Mouse (Mus musculus) heart, postnatal 0 days (tissue): ENCODE measurements around the gene Map2k5. TPM values are rescaled to one million over a fixed set of nuclear protein-coding genes. Genes with fewer than 3 reads are reported as not detected.

ENCODE experiments used
- ATAC-seq: fragments of 200-750 bp; cut with Nextera tagmentation; 2 replicates; pipeline ENCODE4 v1.8.0; 2017; ENCODE audit warnings: low read depth, moderate number of reproducible peaks, moderate library complexity; ENCODE audit not compliant: insufficient read depth
- DNase-seq: peaks from one replicate; pipeline ENCODE4 v3.0.0-alpha.2; 2016; ENCODE audit warnings: low spot score
- H3K27ac ChIP-seq: fragments of 300-500 bp; sonication (generic); 2 replicates; pipeline ENCODE4 v1.5.1; 2014; ENCODE audit warnings: low read depth, mild to moderate bottlenecking
- H3K27me3 ChIP-seq: fragments of 300-500 bp; sonication (generic); 2 replicates; pipeline ENCODE4 v1.6.1; 2014; ENCODE audit warnings: low read length, mixed read lengths; ENCODE audit not compliant: control insufficient read depth, insufficient read depth
- H3K36me3 ChIP-seq: fragments of 300-500 bp; sonication (generic); replicated peaks from 2 replicates; pipeline ENCODE4 v1.6.1; 2014; ENCODE audit warnings: low read length, mixed read lengths; ENCODE audit not compliant: control insufficient read depth, insufficient read depth
- H3K4me1 ChIP-seq: fragments of 300-500 bp; sonication (generic); 2 replicates; pipeline ENCODE4 v1.6.1; 2014; ENCODE audit warnings: antibody characterized with exemption; ENCODE audit not compliant: control insufficient read depth, insufficient read depth
- H3K4me2 ChIP-seq: fragments of 300-500 bp; sonication (generic); 2 replicates; pipeline ENCODE4 v1.6.1; 2014; ENCODE audit warnings: low read depth, mild to moderate bottlenecking, low read length, moderate library complexity
- H3K4me3 ChIP-seq: fragments of 300-500 bp; sonication (generic); 2 replicates; pipeline ENCODE4 v1.5.1; 2014; ENCODE audit warnings: low read depth, low read length
- H3K9ac ChIP-seq: fragments of 300-500 bp; sonication (generic); replicated peaks from 2 replicates; pipeline ENCODE4 v1.6.1; 2014; ENCODE audit warnings: low read depth, low read length, mixed read lengths
- H3K9me3 ChIP-seq: fragments of 300-500 bp; sonication (generic); replicated peaks from 2 replicates; pipeline ENCODE4 v1.6.1; 2016; ENCODE audit warnings: low read length; ENCODE audit not compliant: control insufficient read depth
- CTCF ChIP-seq: IDR thresholded peaks from 2 replicates; pipeline ENCODE4 v1.5.1; 2016; ENCODE audit warnings: antibody characterized with exemption, control low read depth, low read depth
- EP300 ChIP-seq: IDR thresholded peaks from 2 replicates; pipeline ENCODE4 v1.6.1; 2016; ENCODE audit warnings: antibody characterized with exemption, low read depth
- WGBS: fragments of 180-500 bp; shearing (Covaris S2); extraction: QIAGEN DNeasy Blood & Tissue Kit; methylation state at CpG from one replicate; pipeline ENCODE4 v1.1.7; 2014; 5-methylcytosine and 5-hydroxymethylcytosine counted together
- polyA plus RNA-seq: library from polyadenylated mRNA; unstranded; fragments of >200 nt; fragmentation: Nextera tagmentation; extraction: Ambion mirVana; gene quantifications from 2 replicates; pipeline ENCODE4 v1.2.1, GENCODE M21; 2015
- total RNA-seq: library from RNA; depleted of rRNA; stranded (reverse); fragments of >200 nt; gene quantifications from 2 replicates; pipeline ENCODE4 v1.2.3, GENCODE M21; 2014; ENCODE audit warnings: low replicate concordance; rRNA removed

The Map2k5 gene
- total RNA-seq (30.0 and 33.9 TPM in 2 replicates), polyA plus RNA-seq (22.6 and 22.9 TPM in 2 replicates)

DNA sequence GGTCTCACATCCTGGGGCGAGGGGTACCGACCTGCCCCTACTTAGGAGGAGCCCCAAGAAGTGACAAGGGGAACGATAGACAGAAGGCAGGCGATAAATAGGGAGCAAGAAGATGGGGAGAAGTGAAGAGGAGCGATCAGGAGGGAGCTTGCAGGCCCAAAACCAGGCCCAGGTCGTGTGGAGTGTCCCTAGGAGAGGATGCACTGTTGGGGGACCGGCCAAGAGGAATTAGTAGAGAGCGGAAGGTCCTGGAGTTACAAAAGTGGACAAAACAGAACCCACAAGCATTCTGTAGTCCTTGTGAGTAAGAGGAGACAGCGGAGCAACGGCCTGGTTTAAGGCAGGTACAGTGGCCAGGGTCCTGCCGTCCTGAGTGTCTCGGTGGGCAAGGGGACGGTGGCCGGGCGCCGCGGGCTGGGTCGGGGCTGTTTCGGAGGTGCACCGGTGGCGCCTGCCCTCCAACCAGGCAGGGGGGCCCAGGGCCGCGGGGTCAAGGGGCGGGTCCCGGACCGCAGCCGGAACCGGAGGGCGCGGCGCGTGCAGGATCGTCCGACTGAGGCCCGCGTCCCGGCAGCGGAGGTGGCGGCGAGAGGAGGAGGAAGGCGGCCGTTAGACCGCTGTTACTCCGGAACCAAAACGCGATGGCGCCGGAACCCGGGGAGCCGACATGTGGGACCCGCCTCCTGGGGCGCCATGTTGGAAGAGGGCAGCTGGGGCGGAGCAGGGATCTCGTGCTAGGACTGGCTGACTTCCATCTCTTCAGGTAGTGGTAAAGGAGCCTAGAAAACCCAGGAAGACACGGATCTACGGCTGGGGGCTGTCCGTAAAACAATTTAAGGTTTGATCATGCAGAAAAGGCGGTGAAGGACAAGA, at the start of gene Map2k5:
Gene Map2k5 (minus strand): TSS at position 633 of the 873 bp plus-strand sequence.
- Histone ChIP-seq H3K27ac (peak within 1 kb of the TSS; percentile 96), H3K4me1 (peaks cover 36% of the 10 kb centered on the region), H3K9me3 (no peaks in the 10 kb centered on the region), H3K36me3 (0 out of 2 replicates have a peak, but pooled peaks cover 3% of the 10 kb centered on the region), H3K4me2 (peak within 1 kb of the TSS; percentile 97), H3K4me3 (peak within 1 kb of the TSS; percentile 90), H3K9ac (peak within 1 kb of the TSS; percentile 90), H3K27me3 (no peaks in the 10 kb centered on the region)
- TF ChIP-seq EP300 = no peak
- DNase-seq (peak; percentile 87), ATAC-seq (peak; percentile 94)
- under 1% methylated on average over 50 of the region's 58 CpGs for WGBS

DNA sequence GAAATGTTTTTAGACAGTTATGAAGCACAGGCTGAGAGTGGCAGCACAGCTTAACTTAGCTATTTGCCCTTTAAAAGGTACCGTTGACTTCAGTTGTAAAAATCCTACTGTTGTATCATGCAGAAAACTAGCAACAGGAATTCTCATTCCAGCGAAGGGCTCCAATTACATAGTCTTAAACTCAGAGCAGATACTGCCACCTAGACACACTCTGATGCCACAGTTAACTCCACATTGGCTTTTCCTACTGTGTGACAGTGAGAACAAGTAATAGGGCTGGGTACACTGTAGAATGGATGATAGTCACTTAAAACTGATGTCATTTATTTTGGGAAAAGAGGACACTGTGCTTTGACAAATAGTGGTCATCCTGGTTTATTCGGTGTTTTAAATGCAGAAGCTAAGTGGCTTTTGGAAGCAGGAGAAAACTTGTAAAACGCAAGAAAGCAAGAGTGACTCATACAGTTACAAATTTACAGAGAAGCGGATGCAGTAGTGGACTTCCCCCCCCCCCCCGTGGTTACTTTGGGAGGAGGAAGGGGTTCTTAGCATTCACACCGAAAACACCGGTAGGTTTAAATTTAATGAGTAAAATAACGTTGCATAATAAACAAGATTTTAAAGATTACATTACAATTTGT, 43.5 kb upstream of the Map2k5 start:
- ATAC-seq = no peak
- H3K4me2 ChIP-seq = no peak overlapping the region
- no peaks in the 10 kb centered on the region for H3K27me3 ChIP-seq
- no peaks in the 10 kb centered on the region for H3K36me3 ChIP-seq
- no peaks in the 10 kb centered on the region for H3K9me3 ChIP-seq
- WGBS = 60% methylated on average over 9 of the region's 9 CpGs
- no peak for DNase-seq
- H3K4me3 ChIP-seq = no peak overlapping the region
- no peak overlapping the region for H3K9ac ChIP-seq
- no peak overlapping the region for H3K27ac ChIP-seq
- TF ChIP-seq CTCF (peak; percentile 41), EP300 (no peak)
- H3K4me1 ChIP-seq = no peaks in the 10 kb centered on the region

DNA sequence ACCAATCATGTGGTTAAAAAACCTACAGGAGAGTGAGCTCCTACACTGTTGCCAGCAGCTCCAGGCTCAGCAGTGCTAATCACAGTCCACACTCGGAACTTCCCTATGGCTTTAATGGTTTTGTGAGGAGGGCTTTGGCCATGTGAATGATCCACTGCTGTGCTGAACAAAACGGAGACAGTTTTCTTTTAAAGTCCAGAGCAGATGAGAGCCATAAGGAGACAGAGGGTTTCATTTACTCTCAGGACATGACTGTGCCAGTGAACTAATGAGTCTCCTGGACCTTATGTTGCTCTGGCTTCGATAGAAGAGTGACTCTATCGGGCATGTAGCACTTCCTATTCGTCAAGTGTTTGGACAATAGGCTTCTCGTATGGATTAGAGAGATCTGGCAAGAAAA, 42.7 kb upstream of the Map2k5 start:
- H3K4me3 ChIP-seq = no peak overlapping the region
- no peak overlapping the region for H3K9ac ChIP-seq
- DNase-seq (no peak), ATAC-seq (no peak)
- no peaks in the 10 kb centered on the region for H3K9me3 ChIP-seq
- no peaks in the 10 kb centered on the region for H3K4me1 ChIP-seq
- H3K27me3 ChIP-seq = no peaks in the 10 kb centered on the region
- no peak overlapping the region for H3K27ac ChIP-seq
- no peak overlapping the region for H3K4me2 ChIP-seq
- 55% methylated on average over 6 of the region's 6 CpGs for WGBS
- H3K36me3 ChIP-seq = no peaks in the 10 kb centered on the region
- TF ChIP-seq EP300 = no peak
- no peak for TF ChIP-seq CTCF

DNA sequence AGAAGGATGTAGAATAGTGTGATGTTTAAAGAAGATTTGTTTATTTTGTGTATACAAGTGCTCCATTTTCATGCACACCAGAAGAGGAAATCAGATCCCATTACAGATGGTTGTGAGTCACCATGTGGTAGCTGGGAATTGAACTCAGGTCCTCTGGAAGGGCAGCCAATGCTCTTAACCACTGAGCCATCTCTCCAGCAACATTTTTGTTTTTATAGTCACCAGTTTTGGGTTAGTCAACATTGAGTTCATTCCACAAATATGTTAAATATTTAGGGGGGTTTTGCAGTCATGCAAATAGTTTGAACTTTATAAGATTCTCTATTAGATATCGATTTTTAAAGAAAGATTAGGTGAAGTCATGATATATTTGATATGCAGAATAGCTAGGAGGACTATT, 22.5 kb upstream of the Map2k5 start:
- WGBS = 78% methylated on average over 1 of the region's 1 CpGs
- no peaks in the 10 kb centered on the region for H3K36me3 ChIP-seq
- no peak overlapping the region for H3K9ac ChIP-seq
- H3K4me1 ChIP-seq = peaks cover 7% of the 10 kb centered on the region; the same call in 1 of the 2 replicates
- H3K27ac ChIP-seq = no peak overlapping the region
- no peak overlapping the region for H3K4me3 ChIP-seq
- no peaks in the 10 kb centered on the region for H3K27me3 ChIP-seq
- TF ChIP-seq CTCF = no peak
- no peak for TF ChIP-seq EP300
- ATAC-seq (no peak), DNase-seq (no peak)
- H3K4me2 ChIP-seq = no peak overlapping the region
- no peaks in the 10 kb centered on the region for H3K9me3 ChIP-seq

DNA sequence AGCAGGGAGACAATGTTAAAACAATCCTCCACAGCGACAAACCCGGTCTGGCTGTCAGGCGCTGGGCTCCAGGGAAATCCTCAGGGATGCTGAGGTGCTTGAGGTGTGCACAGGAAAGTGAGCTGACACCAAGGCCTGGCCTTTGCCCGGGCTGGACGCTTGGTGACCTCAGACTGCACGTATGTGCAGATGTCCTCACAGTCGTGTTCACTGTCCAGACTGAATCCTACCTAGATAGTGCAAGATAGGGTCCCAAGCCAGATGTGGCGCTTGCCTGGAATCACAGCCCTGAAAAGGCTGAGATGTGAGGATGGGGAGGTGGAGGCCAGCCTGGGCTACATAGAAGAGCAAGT, 21.7 kb upstream of the Map2k5 start:
- H3K27me3 ChIP-seq = no peaks in the 10 kb centered on the region
- ATAC-seq = peak; percentile 12
- H3K9me3 ChIP-seq = no peaks in the 10 kb centered on the region
- no peaks in the 10 kb centered on the region for H3K36me3 ChIP-seq
- peaks cover 7% of the 10 kb centered on the region; the same call in 1 of the 2 replicates for H3K4me1 ChIP-seq
- peak overlapping the region; percentile 98 for H3K4me2 ChIP-seq
- WGBS = 3% methylated on average over 8 of the region's 8 CpGs
- DNase-seq = no peak
- H3K4me3 ChIP-seq = peak overlapping the region; percentile 97
- H3K27ac ChIP-seq = peak overlapping the region; percentile 98
- no peak for TF ChIP-seq EP300
- peak overlapping the region; percentile 94 for H3K9ac ChIP-seq
